Mouse (Mus musculus) R1 (cell line): ENCODE results near the gene Ubac2.

ENCODE experiments used
- DNase-seq: peaks from one replicate; pipeline ENCODE4 v3.0.0-alpha.2; 2018; ENCODE audit warnings: low read depth, low spot score

Gene Ubac2

GRCm38 (mm10) chr14:121965461-121965860 lies 87.0 kb downstream of the Ubac2 start:
- no peak for DNase-seq

- no peak for DNase-seq
These were observed 88.7 kb downstream of the Ubac2 start for GRCm38 (mm10) chr14:121967095-121967494.

- no peak for DNase-seq
These were observed 92.0 kb downstream of the Ubac2 start for GRCm38 (mm10) chr14:121970402-121970801.

DNA sequence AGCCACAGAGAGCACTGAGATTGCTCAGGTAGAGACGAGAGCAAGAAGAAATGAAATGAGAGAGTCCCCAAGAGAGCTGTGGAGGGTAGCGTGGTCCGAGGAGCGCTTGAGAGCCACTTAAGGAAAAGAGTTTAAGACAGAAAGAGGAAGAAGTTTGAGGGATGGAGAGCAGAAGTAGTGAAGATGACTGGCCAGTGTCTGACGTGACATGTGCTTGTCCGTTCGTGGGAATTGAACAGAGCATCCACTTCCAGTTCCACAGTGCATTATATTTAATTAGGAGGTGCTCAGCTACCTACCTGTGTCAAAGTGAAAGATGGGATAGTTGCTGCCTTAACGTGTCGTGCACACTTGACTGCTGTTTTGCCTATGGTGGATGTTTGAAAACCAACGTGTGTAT lies 94.7 kb downstream of the Ubac2 start:
- DNase-seq, result no peak

GRCm38 (mm10) chr14:121981531-121981930 lies 103.1 kb downstream of the Ubac2 start:
- no peak for DNase-seq

DNA sequence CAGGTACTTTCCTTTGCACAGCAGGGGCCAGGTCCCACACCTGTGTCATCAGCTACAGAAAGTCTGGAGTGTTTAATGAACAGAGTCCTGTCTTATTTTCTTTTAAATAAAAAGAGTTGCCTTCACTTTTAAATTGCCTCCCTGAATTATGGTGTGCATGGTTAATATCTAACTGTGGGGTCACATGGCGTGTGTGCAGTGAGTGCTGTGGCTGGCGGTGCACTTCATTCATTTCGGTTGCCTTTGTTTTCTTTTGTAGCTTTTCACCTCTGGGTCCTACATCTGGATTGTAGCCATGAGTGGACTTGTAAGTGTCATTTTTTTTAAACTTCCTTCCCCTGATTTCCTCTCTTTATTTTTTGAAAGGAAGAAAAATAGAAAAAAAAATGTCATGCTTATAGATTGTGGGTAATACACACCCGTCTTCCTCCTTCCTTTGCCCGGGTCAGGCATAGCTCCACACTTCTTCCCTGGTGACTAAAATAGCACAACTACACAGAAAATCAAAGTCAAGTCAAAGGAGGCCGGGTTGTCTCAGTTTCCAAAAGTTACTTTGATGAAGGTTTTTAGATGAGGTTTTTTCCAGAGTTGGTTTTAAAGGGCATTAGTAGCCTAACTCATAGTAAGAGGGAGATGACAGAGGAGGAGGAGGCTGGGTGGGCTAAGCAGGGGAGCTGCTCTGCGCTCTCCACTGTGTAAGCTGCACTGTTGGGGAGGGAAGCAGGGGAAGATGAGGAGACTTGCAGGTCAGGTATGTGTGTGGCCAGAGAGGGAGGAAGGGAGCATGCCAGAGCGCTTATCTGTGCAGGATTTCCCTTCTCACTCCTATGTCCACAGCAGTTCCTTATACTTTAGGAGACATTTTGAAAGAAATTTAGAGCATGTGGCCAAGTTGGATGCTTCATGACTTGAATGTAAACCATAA lies 104.9 kb downstream of the Ubac2 start:
- no peak for DNase-seq

- DNase-seq, result no peak
These were observed 107.1 kb downstream of the Ubac2 start for GRCm38 (mm10) chr14:121985477-121985876.

- no peak for DNase-seq
These were observed 107.6 kb downstream of the Ubac2 start for GRCm38 (mm10) chr14:121986028-121986427.

DNA sequence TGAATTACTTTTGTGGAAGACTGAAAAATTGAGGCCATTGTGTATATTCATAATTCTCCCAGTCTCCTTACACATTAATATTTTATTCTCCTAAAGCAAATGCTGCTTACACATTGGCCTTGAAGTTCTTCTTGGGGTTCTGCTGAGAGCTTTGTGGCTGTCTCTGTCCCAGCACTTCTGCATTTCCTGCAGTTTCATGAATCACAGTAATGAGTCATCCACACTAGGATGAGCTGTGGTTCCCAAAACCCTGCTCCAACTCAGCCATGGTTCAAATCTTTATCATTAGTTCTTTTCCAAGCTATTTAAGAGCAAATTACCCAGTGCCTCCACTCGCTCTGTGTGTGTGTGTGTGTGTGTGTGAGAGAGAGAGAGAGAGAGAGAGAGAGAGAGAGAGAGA lies 108.9 kb downstream of the Ubac2 start:
- DNase-seq, result no peak

DNA sequence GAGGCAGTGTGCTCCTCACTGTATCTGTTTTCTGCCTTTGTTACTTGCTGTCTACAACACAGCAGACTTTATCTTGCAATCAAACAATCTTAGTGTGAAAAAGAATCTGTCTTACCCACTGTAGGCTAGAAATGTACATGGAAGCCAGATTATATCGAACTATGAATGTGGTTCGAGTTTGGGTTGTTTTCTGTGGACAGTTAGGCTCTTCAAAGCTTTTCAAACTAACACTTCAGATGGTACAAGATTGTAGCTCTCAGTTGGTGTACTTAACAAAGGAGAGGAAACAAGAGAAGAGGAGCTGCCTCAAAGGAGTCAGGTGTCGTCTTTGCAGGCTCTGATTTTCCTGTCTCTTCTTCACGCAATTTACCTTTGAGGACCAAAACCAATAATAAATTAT lies 109.3 kb downstream of the Ubac2 start:
- no peak for DNase-seq

GRCm38 (mm10) chr14:121989331-121989730 lies 110.9 kb downstream of the Ubac2 start:
- no peak for DNase-seq

DNA sequence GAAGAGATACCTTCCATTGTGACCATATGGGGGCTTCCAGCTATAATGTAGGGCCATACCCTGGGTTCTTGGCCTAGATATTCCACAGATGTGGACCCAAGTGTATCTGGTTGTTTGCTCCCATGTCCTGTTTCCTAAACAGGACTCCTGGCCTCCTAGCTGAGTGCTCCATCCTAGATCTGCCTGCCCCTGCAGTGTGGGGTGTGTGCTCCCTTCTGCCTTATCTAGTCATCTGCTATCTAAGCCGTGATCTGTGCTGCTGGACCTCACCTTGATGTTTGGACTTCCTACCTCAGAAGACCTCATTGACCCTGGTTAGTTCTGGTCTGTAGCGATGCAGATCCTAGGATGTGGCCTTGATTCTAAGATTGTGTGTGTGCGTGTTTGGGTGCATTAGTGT lies 111.4 kb downstream of the Ubac2 start:
- no peak for DNase-seq

DNA sequence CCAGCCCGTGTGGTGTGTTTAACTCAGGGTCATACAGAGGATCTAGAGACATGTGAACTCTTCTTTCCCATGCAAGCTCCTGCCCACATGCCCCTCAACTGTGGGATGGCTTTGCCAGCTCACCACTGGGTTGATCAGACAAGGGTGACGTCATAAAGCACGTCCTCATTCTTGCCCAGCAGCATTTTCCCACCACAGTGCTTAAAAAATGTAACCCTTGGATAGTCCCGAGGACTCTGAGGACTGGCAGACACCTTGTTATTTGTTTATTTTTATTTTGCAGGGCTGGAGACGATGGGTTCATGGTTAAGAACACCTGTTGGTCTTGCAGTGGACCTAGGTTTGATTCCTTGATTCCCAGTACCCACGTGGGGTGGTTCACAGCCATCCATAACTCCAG lies 112.5 kb downstream of the Ubac2 start:
- no peak for DNase-seq

GRCm38 (mm10) chr14:121991921-121992320 lies 113.5 kb downstream of the Ubac2 start:
- DNase-seq, result no peak

GRCm38 (mm10) chr14:121992395-121993280 lies 114.2 kb downstream of the Ubac2 start:
- no peak for DNase-seq

- DNase-seq, result no peak
These were observed 115.2 kb downstream of the Ubac2 start for GRCm38 (mm10) chr14:121993616-121994015.

DNA sequence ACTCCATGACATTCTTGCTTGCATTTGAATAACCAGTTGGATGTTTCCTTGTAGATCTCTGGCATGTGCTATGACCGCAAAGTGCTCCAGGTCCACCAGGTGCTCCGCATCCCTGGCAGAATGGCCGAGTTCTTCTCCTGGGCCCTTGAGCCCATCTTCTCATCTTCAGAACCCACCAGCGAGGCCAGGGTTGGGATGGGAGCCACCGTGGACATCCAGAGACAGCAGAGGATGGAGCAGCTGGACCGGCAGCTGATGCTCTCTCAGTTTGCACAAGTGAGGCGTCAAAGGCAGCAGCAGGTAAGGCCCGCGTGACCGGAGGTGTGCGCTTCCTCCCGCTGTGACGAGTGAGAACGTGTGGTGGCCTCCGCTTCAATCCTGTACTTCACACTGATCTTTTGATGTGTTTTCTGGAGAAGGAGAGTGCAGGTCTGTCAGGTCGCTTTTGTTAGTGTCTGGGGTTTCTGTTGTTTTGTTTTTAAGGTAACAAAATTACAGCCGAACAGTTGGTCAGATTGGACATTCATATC lies 115.8 kb downstream of the Ubac2 start:
- DNase-seq, result no peak

GRCm38 (mm10) chr14:121994846-121995556 lies 116.6 kb downstream of the Ubac2 start:
- DNase-seq, result no peak

DNA sequence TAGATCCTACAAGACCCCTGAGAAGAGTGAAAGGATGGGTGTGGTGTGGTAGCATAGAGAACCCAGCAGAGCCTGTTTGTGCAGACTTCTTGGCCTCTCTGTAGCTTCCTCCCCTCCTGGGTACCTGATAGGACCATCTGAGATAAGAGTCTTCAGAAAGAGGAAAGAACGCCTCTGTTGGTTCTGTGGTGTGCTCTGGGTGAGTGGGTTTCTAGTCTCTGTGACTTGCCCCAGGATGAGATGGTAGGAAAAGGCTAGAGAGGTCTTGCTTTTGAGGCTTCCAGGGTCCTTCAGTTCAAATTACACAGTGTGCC lies 117.1 kb downstream of the Ubac2 start:
- DNase-seq, result no peak

GRCm38 (mm10) chr14:121996786-121997185 lies 118.4 kb downstream of the Ubac2 start:
- DNase-seq, result no peak

DNA sequence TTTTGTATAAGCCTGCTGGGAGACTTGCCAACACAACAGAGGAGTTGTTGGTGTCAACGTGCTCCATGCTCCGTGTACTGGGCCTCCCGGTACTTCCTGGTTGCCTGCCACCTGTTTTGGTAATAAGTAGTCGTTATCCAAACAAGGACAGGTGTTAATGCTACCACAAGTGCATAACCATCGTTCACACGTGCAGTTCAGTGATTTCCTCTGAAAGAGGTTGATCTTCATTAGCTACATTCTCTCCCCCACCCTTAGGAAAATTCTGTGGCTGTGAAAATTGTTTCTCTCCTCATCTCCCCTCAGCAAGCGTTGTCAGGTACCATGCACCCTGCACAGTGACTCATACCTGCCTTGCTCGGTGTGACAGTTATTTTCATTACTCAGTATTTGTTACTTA lies 121.0 kb downstream of the Ubac2 start:
- DNase-seq, result no peak
